Mouse (Mus musculus) mouse trophoblast stem cell (cell line): ENCODE measurements around the gene Mcfd2.

ENCODE experiments used
- in situ Hi-C, 2 experiments: fragments of 300-500 bp; cut with MseI, MboI; formaldehyde crosslinking; loops; 2 replicates in 1 of 2; 3 replicates in 1 of 2; pipeline ENCODE4 v1.15.1; 2025

The Mcfd2 gene

DNA sequence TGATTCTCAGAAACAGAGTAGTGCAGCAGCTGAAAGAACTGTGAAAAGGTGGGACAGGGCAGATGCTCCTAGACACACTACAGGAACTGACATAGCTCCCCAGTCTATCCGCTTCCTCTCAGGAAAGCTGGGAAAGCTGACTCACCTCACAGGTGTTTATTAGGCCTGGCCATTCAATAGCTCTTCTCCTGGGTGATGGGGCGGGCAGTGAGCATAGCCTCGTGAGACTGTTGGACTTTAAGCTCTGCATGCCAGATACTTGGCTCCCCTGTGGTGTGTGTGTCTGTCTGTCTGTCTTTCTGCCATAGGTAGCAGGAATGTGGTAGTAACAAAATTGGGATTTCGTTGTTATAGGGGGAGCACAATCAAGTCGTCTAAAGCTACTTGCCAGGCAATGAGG, 23.6 kb upstream of the Mcfd2 start:
- in situ Hi-C loops = no loop called here

DNA sequence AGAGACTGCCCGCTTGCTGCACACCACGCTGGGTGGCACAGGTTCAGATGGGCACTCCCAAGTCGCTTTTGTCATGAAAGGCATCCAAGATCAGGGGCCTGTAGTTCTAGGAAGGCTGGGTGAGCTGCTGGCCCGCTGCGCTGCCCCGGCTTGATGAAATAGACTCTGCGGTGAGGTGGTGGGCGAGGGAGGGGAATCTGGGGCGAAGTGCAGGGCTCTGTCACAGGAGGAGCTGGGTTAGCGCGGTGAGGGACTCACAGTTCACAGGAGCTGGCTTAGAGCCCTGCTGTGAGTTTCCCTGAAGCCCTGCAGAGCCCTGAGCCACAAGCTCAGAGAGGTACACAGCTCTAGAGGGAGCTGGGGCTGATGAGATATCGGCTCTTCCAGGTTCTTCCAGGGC, 22.4 kb upstream of the Mcfd2 start:
- in situ Hi-C loops = no loop called here

DNA sequence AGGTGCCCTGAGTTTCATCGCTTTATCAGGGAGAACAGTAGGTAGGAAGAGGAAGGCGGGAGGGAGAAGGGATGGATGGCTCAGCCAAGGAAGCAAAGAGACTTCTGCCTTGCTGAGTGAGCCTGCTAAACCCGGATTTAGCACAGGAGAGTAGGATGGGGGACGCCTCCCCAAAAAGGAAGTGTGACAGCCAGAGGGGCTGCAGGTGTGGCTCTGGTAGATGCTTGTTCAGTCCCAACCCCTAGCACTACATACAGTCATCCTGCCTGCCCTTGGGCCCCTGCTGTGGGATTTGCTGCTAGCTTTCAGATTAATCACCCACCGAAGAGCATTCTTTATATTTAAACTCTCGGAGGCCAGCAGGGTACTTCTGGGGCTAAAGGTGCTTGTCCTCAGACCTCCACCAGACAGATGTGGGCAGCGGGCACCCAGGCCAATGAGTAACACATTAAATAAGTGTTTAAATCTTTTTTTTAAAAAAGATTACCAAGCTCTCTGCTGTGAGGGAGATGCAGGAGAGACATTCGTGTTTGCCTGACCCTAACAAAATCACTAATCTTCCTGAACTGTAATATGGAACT, 21.6 kb upstream of the Mcfd2 start:
- in situ Hi-C loops = no loop called here

DNA sequence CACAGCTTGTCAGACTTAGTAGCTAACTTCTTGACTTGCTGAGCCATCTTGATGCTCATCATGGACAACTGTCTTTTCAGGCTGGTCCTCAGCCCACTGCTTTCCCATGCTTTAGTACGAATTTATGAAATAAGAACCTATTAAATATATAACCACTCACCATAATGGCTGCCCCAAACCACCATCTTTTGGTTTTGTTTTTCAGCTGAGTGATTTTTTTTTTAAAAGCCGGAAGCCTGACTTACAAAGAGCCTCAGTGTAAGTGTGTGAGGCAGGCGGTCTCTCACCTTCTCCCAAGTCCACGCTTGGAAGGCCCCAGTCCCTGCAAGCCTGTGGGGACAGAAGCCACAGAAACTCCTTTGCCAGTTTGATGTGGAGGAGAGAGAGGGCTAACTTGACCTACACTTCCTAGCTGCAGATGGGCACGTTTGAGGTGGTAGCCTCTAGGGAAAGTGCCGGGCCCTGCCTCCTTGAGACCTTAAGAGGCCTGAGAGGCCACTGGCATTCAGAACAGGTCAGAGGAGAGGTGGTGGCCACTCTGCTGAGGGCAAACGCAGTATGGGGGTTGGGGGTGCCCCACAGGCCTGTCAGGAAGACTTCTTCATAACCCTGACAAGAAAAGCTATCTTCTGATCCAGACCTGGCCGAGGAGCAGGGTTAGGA, 20.9 kb upstream of the Mcfd2 start:
- in situ Hi-C loops = no loop called here

DNA sequence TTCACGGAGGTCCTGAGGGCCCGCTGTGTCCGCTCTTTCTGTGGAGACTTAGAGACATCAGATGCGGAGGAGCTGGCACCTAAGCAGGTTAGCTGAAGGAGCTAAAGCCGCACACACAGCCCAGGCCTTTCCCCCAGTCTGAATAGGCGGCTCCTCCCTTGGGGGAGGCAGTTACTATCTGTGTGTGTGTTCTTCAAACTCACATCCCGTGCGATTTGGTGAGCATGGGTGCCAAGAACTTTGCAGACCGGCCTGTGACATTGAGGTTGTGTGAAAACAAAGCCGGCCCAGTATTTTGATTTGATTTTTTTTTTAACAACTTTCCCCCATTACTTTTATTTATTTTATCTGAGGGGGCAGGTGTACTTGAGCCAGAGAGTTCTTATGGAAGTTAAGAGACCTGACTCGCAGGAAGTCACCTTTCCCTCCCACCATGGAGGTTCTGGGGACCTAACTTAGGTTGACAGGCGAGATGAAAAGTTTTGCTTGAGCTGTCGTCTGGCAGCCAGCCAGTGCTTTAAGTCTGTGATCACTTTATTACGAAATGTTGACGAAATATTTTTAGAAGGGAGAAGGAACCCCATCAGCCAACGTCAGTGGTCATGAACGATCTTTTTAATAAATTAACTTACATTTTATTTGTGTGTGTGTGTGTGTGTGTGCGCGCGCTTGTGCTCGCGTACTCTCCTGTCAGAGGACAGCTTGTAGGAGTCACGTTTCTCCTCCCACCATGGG, 20.2 kb upstream of the Mcfd2 start:
- in situ Hi-C loops = no loop called here

DNA sequence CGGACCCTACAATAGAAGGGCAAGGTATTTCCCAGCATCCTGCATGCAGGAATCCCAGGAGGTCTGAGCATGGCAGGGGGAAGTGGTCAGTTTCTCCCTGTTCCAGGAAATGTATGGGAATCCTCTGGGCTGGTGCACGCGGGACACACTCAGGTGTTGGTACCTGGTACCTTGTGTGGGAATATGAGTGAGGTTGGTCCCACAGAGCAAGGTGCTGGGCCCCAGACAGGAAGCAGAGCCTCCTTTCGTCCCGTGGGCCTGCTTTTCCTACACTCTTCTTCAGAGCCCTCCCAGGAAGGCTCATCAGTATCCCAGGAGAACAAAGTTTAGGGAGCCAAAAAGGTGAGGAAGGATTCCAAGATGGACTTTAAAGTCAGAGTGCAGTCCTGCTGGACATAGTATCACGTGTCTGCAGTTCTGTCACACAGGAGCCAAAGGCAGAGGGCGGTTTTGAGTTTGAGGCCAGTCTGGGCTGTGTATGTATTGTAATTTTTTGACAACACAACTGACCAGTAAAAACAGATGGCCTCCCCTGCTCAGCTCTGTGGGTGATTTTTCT, 18.8 kb upstream of the Mcfd2 start:
- in situ Hi-C loops = no loop called here

DNA sequence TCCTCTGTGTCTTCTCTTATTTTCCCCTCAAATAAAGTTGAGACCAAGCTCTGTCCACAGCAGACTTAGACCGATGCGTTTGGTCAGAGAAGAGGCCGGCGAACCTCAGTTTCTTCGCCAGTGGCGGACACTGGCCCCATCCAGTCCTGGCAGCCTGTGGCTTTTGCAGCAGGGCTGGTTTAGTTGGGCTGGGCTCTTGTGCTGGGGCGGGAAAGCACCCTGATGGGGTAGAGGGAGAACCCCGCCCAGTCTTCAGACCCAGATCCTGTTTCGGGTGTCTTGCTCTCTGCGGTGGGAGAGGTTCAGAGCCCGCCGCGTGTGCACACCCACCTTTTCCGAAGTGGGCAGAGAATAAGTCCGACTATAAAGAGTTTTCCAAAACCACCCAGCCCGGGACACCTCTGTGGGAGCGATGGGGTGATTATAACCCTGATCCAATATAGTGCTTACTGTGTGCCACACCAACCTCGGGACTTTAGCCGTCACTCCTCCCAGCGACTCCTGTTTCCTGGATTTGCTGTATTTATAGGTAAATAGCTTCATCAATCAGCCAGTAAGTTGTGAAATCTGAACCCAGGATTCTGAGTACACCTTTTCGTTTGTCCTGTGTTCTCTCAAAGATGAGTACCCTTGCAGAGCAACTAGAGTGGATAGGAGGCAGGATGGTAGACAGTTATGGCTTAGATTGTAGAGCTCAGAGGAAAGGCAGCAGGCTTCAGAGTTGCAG, 18.2 kb upstream of the Mcfd2 start:
- in situ Hi-C loops = no loop called here

DNA sequence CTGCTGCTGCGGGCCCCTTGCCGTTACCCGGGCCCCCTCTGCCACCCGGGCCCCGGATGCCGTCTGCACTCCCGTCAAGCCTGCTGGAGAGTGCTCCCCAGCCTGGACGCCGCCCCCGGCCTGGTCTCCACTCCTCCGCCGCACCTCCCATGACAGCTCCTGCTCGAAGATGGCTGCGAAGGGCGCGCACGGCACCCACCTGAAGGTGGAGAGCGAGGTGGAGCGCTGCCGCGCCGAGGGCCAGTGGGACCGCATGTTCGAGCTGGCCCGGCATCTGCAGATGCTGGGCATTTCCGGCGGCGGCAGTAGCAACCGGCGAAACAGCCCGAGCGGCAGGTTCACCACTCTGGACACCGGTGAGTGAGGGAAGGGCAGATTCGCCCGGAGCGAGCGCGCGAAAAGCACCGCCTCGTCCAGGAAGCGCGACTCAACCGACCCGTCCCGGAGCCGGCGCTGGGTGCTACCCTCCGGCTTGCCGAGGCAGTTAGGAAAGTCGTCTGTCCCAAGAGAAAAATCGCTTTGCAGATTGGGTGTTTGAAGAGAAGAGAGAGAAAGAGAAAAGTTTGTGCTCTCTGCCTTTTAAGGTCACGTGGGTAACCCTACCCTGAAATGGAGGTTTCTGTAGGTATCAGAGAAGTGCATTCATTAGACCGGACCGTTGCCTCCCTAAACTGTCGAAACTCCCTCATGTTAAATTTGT, 17.5 kb upstream of the Mcfd2 start:
- in situ Hi-C loops = no loop called here

DNA sequence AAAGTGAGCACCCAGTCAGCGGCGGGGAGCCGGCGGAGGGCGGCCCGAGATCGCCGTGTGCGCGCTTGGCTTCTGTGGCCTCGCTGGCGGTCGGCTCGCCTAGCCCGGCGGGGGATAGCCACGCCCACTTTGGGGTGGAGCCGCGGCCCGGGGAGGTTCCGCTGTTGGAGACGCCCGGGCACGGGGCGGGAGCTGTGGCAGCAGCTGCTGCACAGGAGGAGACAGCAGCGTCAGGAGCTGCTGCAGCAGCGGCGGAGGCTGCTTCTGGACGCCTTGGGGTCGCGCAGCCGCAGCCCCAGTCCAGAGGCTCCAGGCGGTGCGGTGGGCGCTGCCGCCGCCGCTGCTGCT, 16.9 kb upstream of the Mcfd2 start, which contains the start of gene Ttc7:
TSS of gene Ttc7 (plus strand) at position 181 of the 348 bp plus-strand sequence.
- in situ Hi-C loops = no loop called here

DNA sequence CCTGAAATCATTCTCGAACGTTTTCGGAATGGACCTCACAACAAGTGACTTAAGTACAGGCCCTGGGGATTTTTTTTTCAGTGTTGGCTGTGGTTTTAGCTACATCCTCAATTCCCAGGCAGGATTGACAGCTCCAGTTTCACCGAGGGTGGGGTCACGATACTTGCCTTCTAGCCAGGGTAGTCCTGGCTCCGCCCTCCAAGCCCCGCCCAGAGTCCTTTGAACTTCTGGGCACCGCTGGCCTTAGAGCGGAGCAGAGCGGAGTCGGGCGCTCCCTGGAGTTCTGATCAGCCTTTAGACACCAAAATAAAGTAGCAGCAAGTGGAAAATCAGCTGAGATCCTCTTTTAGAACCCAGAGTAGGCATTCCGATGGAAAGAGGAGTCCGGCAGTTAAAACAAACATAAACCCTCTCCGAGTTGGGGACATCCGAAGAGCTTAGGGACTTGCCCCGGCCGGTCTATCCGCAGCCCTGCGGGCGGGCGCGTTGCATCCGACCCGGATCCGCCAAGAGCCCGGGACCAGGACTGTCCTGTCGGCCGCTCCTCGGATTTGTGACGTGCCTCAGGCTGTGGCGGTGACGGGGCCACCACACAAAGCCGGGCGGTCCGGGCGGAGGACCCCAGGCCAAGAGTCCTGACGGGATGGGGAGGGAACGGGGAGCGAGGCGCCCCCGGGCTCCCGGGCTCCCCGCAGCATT, 16.4 kb upstream of the Mcfd2 start:
- in situ Hi-C loops = no loop called here

DNA sequence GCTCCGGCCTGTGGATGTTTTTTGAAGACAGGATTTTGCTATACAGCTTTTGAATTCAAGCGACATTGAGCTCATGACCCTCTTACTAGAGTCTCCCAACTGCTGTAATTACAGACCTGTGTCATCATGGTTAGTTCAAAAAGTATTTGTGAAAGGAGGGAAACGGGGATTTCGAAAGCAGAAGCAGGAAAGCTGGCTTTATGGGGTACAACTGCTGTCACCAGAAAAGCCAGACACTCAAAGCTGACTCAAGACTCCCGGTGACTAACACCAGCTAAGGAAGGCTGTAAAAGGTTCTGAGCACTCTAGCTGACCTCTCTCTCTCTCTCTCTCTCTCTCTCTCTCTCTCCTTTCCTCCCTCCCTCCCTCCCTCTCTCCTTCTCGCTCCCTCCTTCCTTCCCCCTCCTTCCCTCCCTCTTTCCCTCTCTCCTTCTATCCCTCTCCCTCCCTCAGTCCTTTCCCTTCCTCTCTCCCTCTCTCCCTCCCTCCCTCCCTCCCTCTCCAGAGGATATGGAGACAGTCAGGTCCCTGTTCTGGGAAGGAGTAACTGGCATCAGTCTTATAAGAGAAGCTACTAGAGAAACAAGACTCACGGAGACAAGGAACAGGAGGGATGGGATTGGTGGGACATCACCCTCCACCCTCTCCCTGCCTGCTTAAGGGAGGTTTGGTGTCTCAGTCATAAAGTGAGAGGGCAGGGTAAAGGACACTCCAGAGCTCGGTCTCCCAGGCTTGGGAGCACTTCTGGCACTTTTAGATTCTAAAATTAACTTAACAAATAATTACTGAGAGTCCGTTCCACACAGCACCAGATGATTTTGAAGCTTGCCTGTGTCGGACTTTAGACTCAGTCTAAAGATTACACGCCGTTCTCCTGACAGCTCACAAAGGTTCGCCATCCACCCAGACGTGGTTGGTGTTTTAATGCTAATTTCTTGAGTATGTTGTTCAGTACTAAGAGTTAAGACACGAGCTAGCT, 9.9 kb upstream of the Mcfd2 start:
- in situ Hi-C loops = no loop called here

DNA sequence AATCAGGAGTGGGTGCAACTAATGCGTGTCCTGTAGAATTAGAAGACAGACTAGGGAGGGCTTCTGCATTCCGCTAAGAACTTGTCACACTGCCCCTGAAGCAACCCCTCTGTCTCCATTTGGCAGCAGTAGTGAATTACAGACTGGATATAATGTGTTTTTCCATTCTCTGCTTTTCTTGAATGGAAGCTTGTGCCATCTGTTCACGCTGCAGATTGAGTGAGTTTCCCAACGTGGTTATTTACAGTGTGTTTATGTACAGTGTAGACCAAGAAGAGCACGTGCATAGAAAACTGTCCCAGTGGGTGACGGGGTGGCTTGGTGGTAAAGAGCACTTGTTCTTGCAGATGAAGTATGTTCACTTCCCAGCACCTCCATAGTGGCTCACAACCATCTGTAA, 3.7 kb upstream of the Mcfd2 start:
- in situ Hi-C loops = no loop called here

DNA sequence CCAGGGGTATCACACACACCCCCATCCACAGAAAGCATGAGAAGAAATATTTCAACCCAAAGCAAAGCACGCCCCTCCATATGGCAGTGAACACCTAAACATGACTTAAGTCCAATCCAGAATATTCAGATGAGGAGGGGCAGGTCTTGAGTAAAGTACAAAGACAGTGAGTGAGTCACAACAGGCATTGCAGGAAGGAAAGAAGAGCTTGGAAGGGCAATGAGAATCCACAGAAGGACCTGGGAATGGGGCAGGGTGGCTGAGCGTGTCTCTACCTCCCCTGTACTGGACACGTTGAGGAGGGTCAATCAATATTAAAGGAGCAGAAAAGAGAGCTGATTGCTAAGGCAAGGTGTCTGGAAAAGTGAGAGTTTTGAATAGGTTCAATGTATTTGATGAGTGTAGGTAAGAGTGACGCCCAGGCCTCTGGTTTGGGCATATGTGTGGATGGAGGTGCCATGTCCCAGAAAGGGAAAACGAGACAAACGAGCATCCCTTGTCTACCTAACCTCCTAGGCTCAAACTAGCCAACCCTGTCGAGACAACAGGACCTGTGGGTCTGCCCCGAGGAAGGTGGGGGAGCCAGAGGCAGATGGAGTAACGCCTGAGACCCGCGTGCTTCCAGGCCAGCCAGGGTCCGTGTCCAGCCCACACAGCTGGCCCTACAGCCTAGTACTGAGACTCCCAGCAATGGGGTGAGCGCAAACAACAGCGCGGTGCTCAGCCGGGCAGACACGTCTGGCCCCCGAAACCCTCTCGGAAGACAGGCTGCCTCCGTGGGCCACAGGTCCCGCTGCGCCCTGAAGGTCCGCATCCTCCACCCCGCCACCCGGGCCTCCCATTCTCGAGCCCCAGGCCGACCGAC, 576 bp downstream of the Mcfd2 start:
- in situ Hi-C loops = no loop called here

DNA sequence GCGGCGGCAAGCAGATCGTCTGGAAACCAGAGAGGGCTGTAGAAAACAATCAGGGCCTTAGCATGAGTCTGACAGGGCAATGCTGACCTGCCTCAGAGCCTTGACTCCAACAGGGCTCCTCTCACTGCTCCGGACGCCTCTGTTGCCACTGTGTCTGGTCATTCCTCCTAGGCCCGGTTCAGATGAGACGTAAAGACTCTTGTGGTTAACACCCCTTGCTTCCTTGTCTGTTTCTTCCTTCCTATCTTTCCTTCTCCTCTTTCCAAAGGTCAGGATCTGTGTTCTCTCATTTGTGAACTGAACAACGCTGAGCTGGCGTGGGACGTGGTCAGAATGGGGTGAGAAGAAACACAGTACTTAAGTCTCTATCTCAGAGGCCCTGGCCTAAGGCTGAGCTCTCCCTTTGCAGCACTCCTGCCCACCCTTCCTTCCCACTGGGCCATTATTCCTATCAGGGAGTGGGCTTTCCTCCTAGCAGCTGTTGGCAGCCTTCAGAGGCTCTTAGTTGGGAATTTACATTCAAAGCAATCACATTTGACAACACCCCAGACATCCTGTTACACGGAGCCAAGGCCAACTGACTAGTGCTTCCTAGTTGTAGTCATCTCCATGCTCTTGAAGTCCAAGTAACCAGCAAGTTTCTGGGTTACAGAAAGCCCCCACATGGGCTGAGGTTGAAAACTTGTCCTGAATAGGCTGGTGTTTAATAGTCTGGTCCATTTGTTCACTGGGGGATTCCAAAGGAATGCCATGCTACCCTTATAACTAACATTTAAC, 1.5 kb downstream of the Mcfd2 start:
- in situ Hi-C loops = no loop called here

DNA sequence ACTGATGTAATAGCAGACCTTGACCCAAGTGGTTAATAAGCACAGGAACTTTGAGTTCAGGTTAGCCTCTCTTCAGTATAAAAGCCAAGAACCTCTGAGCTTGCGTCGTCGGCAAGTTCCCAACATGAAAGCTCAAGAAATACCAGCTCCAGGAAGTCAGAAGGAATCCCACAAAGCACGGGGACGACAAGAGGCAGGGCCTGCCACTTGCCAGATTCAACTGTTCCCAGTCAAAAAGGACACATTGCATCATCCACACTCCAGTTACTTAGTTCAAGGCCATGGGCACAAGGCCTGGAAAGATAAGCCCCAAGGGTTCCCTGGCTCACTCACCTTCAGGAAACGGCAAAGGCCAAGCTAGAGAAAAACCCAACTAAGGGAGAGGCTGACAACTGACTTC, 2.3 kb downstream of the Mcfd2 start:
- in situ Hi-C loops = no loop called here

DNA sequence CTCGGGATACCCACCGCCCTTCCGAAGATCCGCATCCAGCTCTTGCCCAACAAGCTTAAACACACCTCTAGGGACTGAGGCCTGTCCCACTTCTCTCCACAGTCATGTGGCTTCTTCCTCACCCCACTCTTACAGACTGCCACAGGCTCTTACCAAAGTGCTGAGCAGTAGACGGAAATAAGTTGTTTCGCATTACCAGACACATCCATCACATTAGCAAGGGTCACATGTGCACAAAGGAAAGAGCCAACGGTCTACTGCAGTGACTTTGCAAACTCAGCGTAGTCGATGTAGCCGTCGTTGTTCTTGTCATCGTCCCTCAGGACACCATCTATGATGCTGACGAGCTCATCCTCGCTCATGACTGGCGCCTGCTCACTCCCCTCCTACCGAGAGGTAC, 10.1 kb downstream of the Mcfd2 start:
- in situ Hi-C loops = no loop called here

DNA sequence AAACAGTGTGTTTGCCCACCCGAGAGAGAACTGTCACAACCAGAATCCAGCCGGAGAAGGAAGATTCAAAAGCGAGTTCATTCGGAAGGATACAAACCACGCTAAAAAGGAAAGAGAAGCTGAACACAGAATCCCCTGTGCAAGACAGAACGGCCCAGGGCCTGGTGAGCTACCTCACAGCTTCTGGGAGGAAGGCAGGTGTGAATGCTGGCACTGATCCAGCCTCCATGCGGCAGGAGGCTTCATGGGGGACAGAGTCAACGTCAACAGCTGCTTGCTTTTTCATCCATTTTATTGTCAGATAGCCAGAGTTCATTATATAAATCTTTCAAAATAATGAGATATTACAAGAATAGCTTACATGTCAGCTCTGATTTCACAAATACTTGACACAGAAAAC, 11.4 kb downstream of the Mcfd2 start:
- in situ Hi-C loops = loop anchor here in 1 of 2 experiments (5.0 kb wide), 1 partner anchor 207 kb away; no protein-coding TSS in a partner anchor

DNA sequence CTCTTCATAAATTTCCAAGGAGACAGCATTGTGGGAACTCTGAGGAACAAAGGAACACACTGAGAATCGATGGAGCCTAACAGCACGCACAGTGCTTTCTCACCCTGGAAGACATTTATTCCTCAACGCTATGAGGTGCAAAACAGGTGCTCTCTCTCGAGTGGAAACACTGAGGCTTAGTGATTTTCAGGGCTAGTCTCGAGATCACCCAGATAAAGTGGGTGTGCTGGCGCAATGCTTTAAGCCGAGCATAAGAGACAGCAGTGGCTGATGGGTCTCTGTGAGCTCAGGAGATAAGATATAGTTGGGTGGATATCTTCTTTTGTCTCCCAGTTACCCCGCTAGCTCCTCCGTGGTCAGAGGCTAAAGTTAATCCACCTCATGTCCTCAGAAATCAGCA, 19.6 kb downstream of the Mcfd2 start:
- in situ Hi-C loops = loop anchor here (5.0 to 10.0 kb wide), 2 partner anchors 199 to 321 kb away; no protein-coding TSS in a partner anchor
